Mouse (Mus musculus) liver, adult 2 months (tissue): ENCODE results near the gene Il15ra. TPM values are rescaled to one million over a fixed set of nuclear protein-coding genes. Genes with fewer than 3 reads are reported as not detected.

ENCODE experiments used
- DNase-seq: peaks from one replicate; pipeline ENCODE4 v3.0.0-alpha.2; 2011; ENCODE audit warnings: low read depth, low spot score; ENCODE audit errors: extremely low read depth
- H3K27ac ChIP-seq: fragments of 200-500 bp; replicated peaks from 2 replicates; pipeline ENCODE4 v1.5.1; 2012; ENCODE audit warnings: low read depth, mild to moderate bottlenecking, control low read depth, inconsistent platforms, low read length; ENCODE audit not compliant: insufficient read depth
- H3K27me3 ChIP-seq: fragments of 200-500 bp; 2 replicates; pipeline ENCODE4 v1.6.1; 2012; ENCODE audit warnings: mild to moderate bottlenecking, moderate library complexity, low read length, inconsistent platforms; ENCODE audit not compliant: control insufficient read depth, insufficient read depth
- H3K36me3 ChIP-seq: fragments of 200-500 bp; 2 replicates; pipeline ENCODE4 v1.6.1; 2012; ENCODE audit warnings: low read length, inconsistent platforms; ENCODE audit not compliant: control insufficient read depth, insufficient read depth
- H3K4me1 ChIP-seq: fragments of 200-500 bp; 2 replicates; pipeline ENCODE4 v1.6.1; 2011; ENCODE audit warnings: low read length; ENCODE audit not compliant: control insufficient read depth, insufficient read depth
- H3K4me3 ChIP-seq: fragments of 200-500 bp; 2 replicates; pipeline ENCODE4 v1.5.1; 2011; ENCODE audit warnings: low read depth, mild to moderate bottlenecking, control low read depth, low read length, moderate library complexity; ENCODE audit not compliant: insufficient read depth
- H3K79me2 ChIP-seq: fragments of 200-500 bp; 2 replicates; pipeline ENCODE4 v1.6.1; 2012; ENCODE audit warnings: inconsistent platforms, mild to moderate bottlenecking, low read length, moderate library complexity; ENCODE audit not compliant: control insufficient read depth, insufficient read depth
- H3K9ac ChIP-seq: fragments of 200-500 bp; 2 replicates; pipeline ENCODE4 v1.6.1; 2012; ENCODE audit warnings: low read depth, mild to moderate bottlenecking, control low read depth, inconsistent platforms, low read length
- CTCF ChIP-seq: fragments of 200-500 bp; IDR thresholded peaks from 2 replicates; pipeline ENCODE4 v1.5.1; 2011; ENCODE audit warnings: low read depth, low read length, control low read depth
- POLR2A ChIP-seq: fragments of 200-500 bp; IDR thresholded peaks from 2 replicates; pipeline ENCODE4 v1.6.1; 2011; ENCODE audit warnings: low read length, control low read depth; ENCODE audit not compliant: insufficient read depth; ENCODE audit errors: extremely low read depth
- WGBS: fragments of 180-500 bp; shearing (Covaris S2); methylation state at CpG from one replicate; pipeline ENCODE4 v1.1.7; 2018; 5-methylcytosine and 5-hydroxymethylcytosine counted together
- polyA plus RNA-seq: library from polyadenylated mRNA; depleted of rRNA; stranded (reverse); fragments of >200 nt; gene quantifications from 2 replicates; pipeline ENCODE4 v1.2.3, GENCODE M21; 2012; rRNA removed
- total RNA-seq: library from RNA; depleted of rRNA; stranded (reverse); fragments of >200 nt; gene quantifications from 2 replicates; pipeline ENCODE4 v1.2.3, GENCODE M21; 2014; rRNA removed

Gene Il15ra
- total and polyA plus RNA-seq, 2 experiments: 24.9 to 59.8 TPM

DNA sequence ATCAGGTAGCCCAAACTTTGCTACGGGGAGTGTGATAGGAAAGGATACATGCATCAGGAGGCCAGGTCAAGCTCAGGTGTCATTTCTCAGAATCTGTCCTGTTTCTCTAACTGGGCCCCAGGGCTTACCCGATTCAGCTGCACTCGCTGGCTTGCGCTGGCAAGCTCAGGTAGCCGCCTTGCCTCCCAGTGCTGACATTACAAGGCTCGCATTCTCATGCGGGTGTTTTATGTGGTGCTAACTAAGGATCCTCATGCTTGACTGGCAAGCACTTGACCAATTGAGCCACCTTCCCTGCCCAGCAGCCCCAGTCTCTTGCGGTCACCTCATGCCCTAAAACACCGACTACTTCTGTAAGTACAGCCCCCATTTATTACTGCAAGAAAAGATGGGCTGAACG, 69.3 kb downstream of the Il15ra start:
- H3K36me3 ChIP-seq: peaks cover 2% of the 10 kb centered on the region; the same call in 1 of the 2 replicates
- H3K79me2 ChIP-seq: peaks cover 12% of the 10 kb centered on the region; the same call in 1 of the 2 replicates
- no peak for DNase-seq
- 93% methylated on average over 10 of the region's 10 CpGs for WGBS
- H3K27ac ChIP-seq: no peak overlapping the region
- no peaks in the 10 kb centered on the region for H3K27me3 ChIP-seq
- no peak overlapping the region for H3K9ac ChIP-seq
- H3K4me3 ChIP-seq: no peak overlapping the region
- TF ChIP-seq CTCF: no peak
- TF ChIP-seq POLR2A: no peak
- H3K4me1 ChIP-seq: no peaks in the 10 kb centered on the region; the same call in 1 of the 2 replicates

DNA sequence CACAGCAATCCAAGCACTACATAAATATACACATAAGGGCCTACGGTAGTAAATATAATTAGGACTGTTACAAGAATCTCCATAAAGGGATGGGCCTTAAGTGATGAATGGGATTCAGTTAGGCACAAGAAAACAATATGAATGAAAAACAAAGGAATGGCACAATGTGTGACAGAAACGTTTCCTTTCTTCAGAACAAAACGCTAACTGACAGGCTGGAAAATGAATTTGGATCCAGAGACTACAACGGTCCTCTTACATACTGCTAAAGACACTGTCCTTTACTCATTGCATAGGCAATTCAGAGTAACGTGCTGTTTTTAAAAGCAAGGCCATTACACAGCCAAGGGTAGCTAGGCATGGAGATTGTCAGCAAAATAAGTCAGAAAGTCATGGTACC, 70.0 kb downstream of the Il15ra start:
- Histone ChIP-seq H3K36me3 (no peaks in the 10 kb centered on the region), H3K9ac (no peak overlapping the region), H3K4me1 (no peaks in the 10 kb centered on the region; the same call in 1 of the 2 replicates), H3K4me3 (no peak overlapping the region), H3K27ac (no peak overlapping the region), H3K27me3 (no peaks in the 10 kb centered on the region), H3K79me2 (peaks cover 12% of the 10 kb centered on the region; the same call in 1 of the 2 replicates)
- DNase-seq: no peak
- TF ChIP-seq CTCF: no peak
- TF ChIP-seq POLR2A: no peak
- WGBS: 84% methylated on average over 5 of the region's 5 CpGs

DNA sequence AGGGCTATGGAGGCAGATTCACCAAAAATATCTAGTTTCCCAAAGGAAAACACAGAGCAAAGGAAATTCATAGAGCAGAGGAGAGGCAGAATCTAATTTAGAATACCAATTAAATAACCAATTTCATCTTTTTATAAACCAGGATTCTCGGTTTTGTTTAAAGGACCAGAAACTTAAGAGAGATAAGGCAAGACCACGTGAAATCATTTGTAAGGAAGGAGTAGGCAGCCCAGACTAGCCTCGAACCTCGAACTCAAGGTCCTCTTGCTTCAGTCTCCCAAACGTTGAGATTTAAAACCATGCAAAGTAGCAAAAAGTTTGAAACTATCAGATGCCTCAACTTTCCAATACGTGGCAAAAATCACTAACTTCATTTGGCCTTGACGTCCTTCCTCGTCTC, 71.3 kb downstream of the Il15ra start:
- DNase-seq: no peak
- Histone ChIP-seq H3K27me3 (no peaks in the 10 kb centered on the region), H3K9ac (peak overlapping the region; percentile 83), H3K27ac (no peak overlapping the region), H3K4me1 (no peaks in the 10 kb centered on the region; the same call in 1 of the 2 replicates), H3K36me3 (no peaks in the 10 kb centered on the region), H3K79me2 (peaks cover 12% of the 10 kb centered on the region; the same call in 1 of the 2 replicates), H3K4me3 (peak overlapping the region; percentile 78)
- WGBS: 41% methylated on average over 8 of the region's 8 CpGs
- TF ChIP-seq CTCF: no peak
- TF ChIP-seq POLR2A: no peak

DNA sequence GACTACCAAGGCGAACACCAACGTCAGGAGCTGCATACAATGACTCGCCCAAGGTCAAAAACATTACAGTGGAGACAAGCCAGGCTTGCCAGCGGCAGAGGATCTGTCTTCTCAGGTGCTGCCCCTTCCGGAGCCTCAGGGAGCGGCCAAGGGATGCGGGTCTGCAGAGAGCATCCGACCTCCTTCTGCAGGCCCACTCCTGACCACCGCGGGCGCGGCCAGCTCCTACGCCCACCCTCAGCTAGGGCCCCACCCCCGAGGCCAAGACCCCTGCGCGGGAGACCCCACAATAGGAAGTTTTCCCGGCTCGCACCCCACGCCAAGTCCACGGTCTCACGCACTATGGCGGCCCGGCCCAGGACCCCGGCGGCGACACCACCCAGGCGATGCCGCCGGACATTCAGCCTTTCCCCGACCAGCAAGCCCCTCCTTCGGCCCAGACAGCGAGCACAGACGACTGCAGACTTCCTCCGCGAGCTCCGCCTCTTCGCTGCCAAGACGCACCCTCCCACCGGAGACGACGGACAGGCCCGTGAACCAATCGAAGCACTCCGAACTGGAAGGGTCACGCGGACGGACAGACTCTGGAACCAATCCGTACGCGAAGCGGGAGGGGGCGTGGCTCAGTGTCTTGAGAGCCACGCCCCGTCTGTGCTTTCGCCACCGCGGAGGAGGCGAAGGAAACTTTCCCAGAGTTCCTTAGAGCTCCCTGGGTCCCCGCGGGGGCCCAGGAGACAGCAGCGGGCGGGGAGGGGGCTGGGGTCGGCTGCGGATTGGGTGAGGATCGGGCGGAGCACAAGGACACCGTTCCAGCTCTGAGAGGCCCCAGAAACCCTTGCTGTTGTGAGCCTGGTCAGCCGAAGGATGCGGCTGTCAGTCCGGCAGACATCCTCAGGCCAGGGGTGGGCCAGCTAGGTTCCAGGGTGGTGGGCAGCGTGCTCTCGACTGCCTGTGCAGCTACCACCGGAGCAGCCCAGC, 72.3 kb downstream of the Il15ra start, which contains the start of the genes Fbh1 and Ankrd16:
Fbh1 (minus strand) TSS at position 492 of the 978 bp plus-strand sequence.
Ankrd16 (plus strand) TSS at position 786 of the 978 bp plus-strand sequence.
- under 1% methylated on average over 73 of the region's 73 CpGs for WGBS
- no peaks in the 10 kb centered on the region for H3K27me3 ChIP-seq
- H3K79me2 ChIP-seq: peaks cover 12% of the 10 kb centered on the region; the same call in 1 of the 2 replicates
- H3K9ac ChIP-seq: peak within 1 kb of the TSS; percentile 83
- no peaks in the 10 kb centered on the region; the same call in 1 of the 2 replicates for H3K36me3 ChIP-seq
- H3K4me3 ChIP-seq: peak within 1 kb of the TSS; percentile 84
- no peaks in the 10 kb centered on the region; the same call in 1 of the 2 replicates for H3K4me1 ChIP-seq
- peak within 1 kb of the TSS; percentile 77 for H3K27ac ChIP-seq
- TF ChIP-seq CTCF (no peak), POLR2A (peak; percentile 63; the same call in 1 of the 2 replicates)
- DNase-seq: peak; percentile 98

DNA sequence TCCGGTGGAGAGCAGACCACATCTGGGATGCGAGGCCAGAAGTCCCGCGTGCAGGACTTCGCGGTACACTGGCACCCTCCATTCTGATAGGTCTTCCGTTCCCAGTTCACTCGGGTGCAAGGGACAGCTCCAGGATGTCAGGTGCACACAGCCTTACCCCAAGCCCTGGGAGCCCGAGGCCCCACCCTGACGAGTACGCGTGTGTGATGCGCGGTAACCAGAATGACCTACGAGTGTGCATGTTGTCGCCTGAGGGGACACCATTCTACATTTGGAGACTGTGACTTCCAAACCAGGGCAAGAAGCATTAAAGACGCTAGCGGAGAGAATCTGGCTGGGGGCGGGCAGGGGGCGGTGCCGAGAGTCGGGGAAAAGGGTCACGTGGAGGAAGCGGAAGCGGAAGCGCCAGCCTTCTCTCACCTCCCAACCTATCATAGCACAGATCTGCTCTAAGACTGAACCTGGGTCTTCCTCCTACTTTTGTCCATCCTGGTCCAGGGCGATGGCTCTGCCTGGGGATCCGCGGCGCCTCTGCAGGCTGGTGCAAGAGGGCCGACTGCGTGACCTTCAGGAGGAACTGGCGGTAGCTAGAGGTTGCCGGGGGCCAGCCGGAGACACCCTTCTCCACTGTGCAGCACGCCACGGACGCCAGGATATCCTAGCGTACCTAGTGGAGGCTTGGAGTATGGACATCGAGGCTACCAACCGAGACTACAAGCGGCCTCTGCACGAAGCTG, 73.2 kb downstream of the Il15ra start:
- H3K4me3 ChIP-seq: peak overlapping the region; percentile 84
- H3K27ac ChIP-seq: peak overlapping the region; percentile 77
- peaks cover 12% of the 10 kb centered on the region; the same call in 1 of the 2 replicates for H3K79me2 ChIP-seq
- TF ChIP-seq POLR2A: 0 out of 2 replicates have a peak, but pooled peaks have one; percentile 32
- TF ChIP-seq CTCF: peak; percentile 30
- no peaks in the 10 kb centered on the region; the same call in 1 of the 2 replicates for H3K4me1 ChIP-seq
- DNase-seq: peak; percentile 89
- peak overlapping the region; percentile 72 for H3K9ac ChIP-seq
- H3K27me3 ChIP-seq: no peaks in the 10 kb centered on the region
- under 1% methylated on average over 43 of the region's 43 CpGs for WGBS
- H3K36me3 ChIP-seq: no peaks in the 10 kb centered on the region; the same call in 1 of the 2 replicates

Other genes starting within 250 kb of the Il15ra start
- 6.3 and 10.2 TPM in 2 replicates for gene Pfkfb3, start 151.2 kb upstream of the Il15ra start, total RNA-seq
- 2.3 and 5.1 TPM in 2 replicates for gene Pfkfb3, start 151.2 kb upstream of the Il15ra start, polyA plus RNA-seq
- 49.7 and 73.6 TPM in 2 replicates for gene Rbm17, start 101.1 kb upstream of the Il15ra start, total RNA-seq
- gene Rbm17, start 101.1 kb upstream of the Il15ra start, polyA plus RNA-seq: 19.5 and 21.6 TPM in 2 replicates
- not detected in 2 replicates for gene Gm17490, start 79.0 kb upstream of the Il15ra start, total RNA-seq
- gene Gm17490, start 79.0 kb upstream of the Il15ra start, polyA plus RNA-seq: not detected in 2 replicates
- 0.07 and 0.09 TPM in 2 replicates for gene Il2ra, start 62.5 kb upstream of the Il15ra start, total RNA-seq
- gene Il2ra, start 62.5 kb upstream of the Il15ra start, polyA plus RNA-seq: 0.04 TPM in 2 replicates
- 35.4 and 40.0 TPM in 2 replicates for gene Fbh1, start 72.3 kb downstream of the Il15ra start, total RNA-seq
- 20.4 and 21.1 TPM in 2 replicates for gene Fbh1, start 72.3 kb downstream of the Il15ra start, polyA plus RNA-seq
- gene Ankrd16, start 72.6 kb downstream of the Il15ra start, total RNA-seq: 12.3 and 13.7 TPM in 2 replicates
- gene Ankrd16, start 72.6 kb downstream of the Il15ra start, polyA plus RNA-seq: 17.7 and 26.3 TPM in 2 replicates